Mouse (Mus musculus) liver, postnatal 0 days (tissue): ENCODE data around the gene Eid2. TPM values are rescaled to one million over a fixed set of nuclear protein-coding genes. Genes with fewer than 3 reads are reported as not detected.

Experiments
- ATAC-seq: fragments of 200-750 bp; cut with Nextera tagmentation; 2 replicates; pipeline ENCODE4 v1.8.0; 2017; ENCODE audit warnings: mild to moderate bottlenecking, moderate library complexity
- DNase-seq: peaks from one replicate; pipeline ENCODE4 v3.0.0-alpha.2; 2016
- H3K27ac ChIP-seq: fragments of 300-500 bp; sonication (generic); 2 replicates; pipeline ENCODE4 v1.5.1; 2014; ENCODE audit warnings: antibody characterized with exemption, moderate library complexity, mild to moderate bottlenecking, low read depth
- H3K27me3 ChIP-seq: fragments of 300-500 bp; sonication (generic); 2 replicates; pipeline ENCODE4 v1.6.1; 2014; ENCODE audit warnings: low read length, control low read depth, mixed read lengths; ENCODE audit not compliant: insufficient read depth
- H3K36me3 ChIP-seq: fragments of 300-500 bp; sonication (generic); replicated peaks from 2 replicates; pipeline ENCODE4 v1.6.1; 2014; ENCODE audit warnings: mild to moderate bottlenecking, control low read depth, low read length, moderate library complexity, mixed read lengths; ENCODE audit not compliant: insufficient read depth
- H3K4me1 ChIP-seq: fragments of 300-500 bp; sonication (generic); 2 replicates; pipeline ENCODE4 v1.6.1; 2014; ENCODE audit warnings: antibody characterized with exemption, mild to moderate bottlenecking, control low read depth; ENCODE audit not compliant: insufficient read depth
- H3K4me2 ChIP-seq: fragments of 300-500 bp; sonication (generic); 2 replicates; pipeline ENCODE4 v1.6.1; 2014; ENCODE audit warnings: low read depth, mild to moderate bottlenecking, low read length, moderate library complexity, mixed read lengths
- H3K4me3 ChIP-seq: fragments of 300-500 bp; sonication (generic); 2 replicates; pipeline ENCODE4 v1.5.1; 2014; ENCODE audit warnings: low read depth, low read length
- H3K9ac ChIP-seq: fragments of 300-500 bp; sonication (generic); replicated peaks from 2 replicates; pipeline ENCODE4 v1.6.1; 2014; ENCODE audit warnings: mild to moderate bottlenecking, moderate library complexity
- H3K9me3 ChIP-seq: fragments of 300-500 bp; sonication (generic); 2 replicates; pipeline ENCODE4 v1.6.1; 2016; ENCODE audit warnings: mild to moderate bottlenecking, control low read depth, low read length, mixed read lengths
- CTCF ChIP-seq: sonication (generic); IDR thresholded peaks from 2 replicates; pipeline ENCODE4 v1.5.1; 2016; ENCODE audit warnings: antibody characterized with exemption, low read depth
- EP300 ChIP-seq: IDR thresholded peaks from 2 replicates; pipeline ENCODE4 v1.6.1; 2016; ENCODE audit warnings: antibody characterized with exemption, low read depth, mild to moderate bottlenecking
- WGBS: fragments of 180-500 bp; shearing (Covaris S2); extraction: QIAGEN DNeasy Blood & Tissue Kit; methylation state at CpG from one replicate; pipeline ENCODE4 v1.1.7; 2014; ENCODE audit not compliant: insufficient replicate concordance; 5-methylcytosine and 5-hydroxymethylcytosine counted together
- polyA plus RNA-seq: library from polyadenylated mRNA; unstranded; fragments of >200 nt; fragmentation: Nextera tagmentation; extraction: Ambion mirVana; gene quantifications from 2 replicates; pipeline ENCODE4 v1.2.1, GENCODE M21; 2015

Gene Eid2
- polyA plus RNA-seq, 1 experiment from 2014 or later, result 1.4 TPM

GRCm38 (mm10) chr7:28301616-28302433, 34.1 kb downstream of the Eid2 start, which contains the start of gene Dll3:
TSS of gene Dll3 (minus strand) at chr7:28302238.
- Histone ChIP-seq H3K36me3 (peaks cover 16% of the 10 kb centered on the region), H3K27ac (no peak within 1 kb of the TSS), H3K9ac (no peak within 1 kb of the TSS), H3K27me3 (peaks cover 50% of the 10 kb centered on the region), H3K4me3 (peak within 1 kb of the TSS; percentile 19; the same call in 1 of the 2 replicates), H3K4me1 (peaks cover 2% of the 10 kb centered on the region), H3K9me3 (no peaks in the 10 kb centered on the region), H3K4me2 (peak within 1 kb of the TSS; percentile 62)
- 3% methylated on average over 30 of the region's 30 CpGs for WGBS
- DNase-seq, result peak; percentile 72
- ATAC-seq, result peak; percentile 44; the same call in 1 of the 2 replicates
- TF ChIP-seq CTCF (peak; percentile 73), EP300 (no peak)

DNA sequence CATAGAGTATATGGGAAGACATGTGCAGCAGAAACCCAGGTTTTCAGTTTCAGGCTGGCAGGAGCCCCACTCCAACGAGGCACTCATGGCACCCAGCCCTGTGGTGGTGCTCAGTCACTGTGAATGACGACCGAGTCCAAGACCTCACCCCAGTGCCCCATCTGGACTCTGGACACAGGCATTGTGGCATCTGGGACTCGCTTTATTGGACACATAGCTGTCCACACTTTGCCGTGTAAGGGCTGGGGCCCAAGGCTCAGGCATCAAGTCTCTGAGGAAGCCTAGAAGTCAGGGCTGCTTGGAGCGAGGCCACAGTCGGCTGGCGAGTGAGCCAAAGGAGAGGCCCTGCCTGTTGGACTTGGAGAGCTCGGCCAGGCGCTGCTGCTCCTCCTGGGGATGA, 38.0 kb downstream of the Eid2 start:
- Histone ChIP-seq H3K9me3 (no peaks in the 10 kb centered on the region), H3K27ac (no peak overlapping the region), H3K9ac (no peak overlapping the region), H3K4me3 (no peak overlapping the region), H3K27me3 (peaks cover 21% of the 10 kb centered on the region), H3K4me1 (peaks cover 2% of the 10 kb centered on the region), H3K4me2 (no peak overlapping the region), H3K36me3 (peaks cover 43% of the 10 kb centered on the region)
- TF ChIP-seq CTCF (no peak), EP300 (no peak)
- no peak for DNase-seq
- ATAC-seq, result no peak
- WGBS, result 86% methylated on average over 10 of the region's 10 CpGs

GRCm38 (mm10) chr7:28306216-28306615, 38.5 kb downstream of the Eid2 start:
- no peak for DNase-seq
- WGBS, result 86% methylated on average over 8 of the region's 8 CpGs
- no peaks in the 10 kb centered on the region for H3K9me3 ChIP-seq
- H3K27me3 ChIP-seq, result peaks cover 15% of the 10 kb centered on the region
- no peak overlapping the region for H3K4me2 ChIP-seq
- no peak for ATAC-seq
- no peak overlapping the region for H3K4me3 ChIP-seq
- TF ChIP-seq EP300 (no peak), CTCF (no peak)
- H3K4me1 ChIP-seq, result peaks cover 6% of the 10 kb centered on the region
- H3K9ac ChIP-seq, result no peak overlapping the region
- peaks cover 43% of the 10 kb centered on the region for H3K36me3 ChIP-seq
- H3K27ac ChIP-seq, result no peak overlapping the region

DNA sequence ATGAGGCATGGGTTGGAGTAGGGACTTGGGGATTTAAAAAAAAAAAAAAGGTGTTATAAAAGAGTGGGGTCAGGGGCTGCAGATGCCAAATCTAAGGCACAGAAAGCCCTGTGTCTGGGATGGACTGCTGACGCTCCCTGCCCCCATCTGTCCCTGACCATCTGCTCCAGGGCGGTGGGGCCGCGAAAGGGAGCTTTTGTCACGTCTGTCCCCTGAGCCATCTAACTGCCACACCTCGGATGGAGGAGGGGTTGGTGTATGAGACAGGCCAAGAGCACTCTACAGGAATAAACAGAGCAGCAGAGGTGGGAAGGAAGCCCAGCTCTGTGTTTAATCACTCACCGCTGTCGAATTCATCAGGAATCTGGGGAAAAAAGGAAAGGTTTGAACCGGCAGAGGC, 42.1 kb downstream of the Eid2 start:
- no peak overlapping the region for H3K4me2 ChIP-seq
- peaks cover 15% of the 10 kb centered on the region for H3K4me1 ChIP-seq
- H3K27me3 ChIP-seq, result no peaks in the 10 kb centered on the region
- DNase-seq (no peak), ATAC-seq (no peak)
- no peak overlapping the region for H3K27ac ChIP-seq
- no peaks in the 10 kb centered on the region for H3K9me3 ChIP-seq
- no peak for TF ChIP-seq EP300
- no peak for TF ChIP-seq CTCF
- 77% methylated on average over 9 of the region's 9 CpGs for WGBS
- H3K4me3 ChIP-seq, result no peak overlapping the region
- H3K36me3 ChIP-seq, result peaks cover 47% of the 10 kb centered on the region
- no peak overlapping the region for H3K9ac ChIP-seq

- peak overlapping the region; percentile 73 for H3K27ac ChIP-seq
- H3K9ac ChIP-seq, result peak overlapping the region; percentile 92
- peak overlapping the region; percentile 91 for H3K4me2 ChIP-seq
- H3K36me3 ChIP-seq, result peaks cover 52% of the 10 kb centered on the region
- ATAC-seq, result peak; percentile 66
- H3K9me3 ChIP-seq, result no peaks in the 10 kb centered on the region
- H3K27me3 ChIP-seq, result no peaks in the 10 kb centered on the region
- WGBS, result 2% methylated on average over 35 of the region's 35 CpGs
- DNase-seq, result no peak
- H3K4me1 ChIP-seq, result peaks cover 15% of the 10 kb centered on the region
- TF ChIP-seq EP300 (no peak), CTCF (no peak)
- peak overlapping the region; percentile 93 for H3K4me3 ChIP-seq
Measured at GRCm38 (mm10) chr7:28311151-28311925, 43.7 kb downstream of the Eid2 start.

- under 1% methylated on average over 37 of the region's 45 CpGs for WGBS
- DNase-seq (peak; percentile 97), ATAC-seq (peak; percentile 98)
- H3K4me3 ChIP-seq, result peak within 1 kb of the TSS; percentile 93
- H3K27me3 ChIP-seq, result no peaks in the 10 kb centered on the region
- H3K4me1 ChIP-seq, result peaks cover 15% of the 10 kb centered on the region
- peak within 1 kb of the TSS; percentile 92 for H3K9ac ChIP-seq
- peak within 1 kb of the TSS; percentile 73 for H3K27ac ChIP-seq
- peak within 1 kb of the TSS; percentile 91 for H3K4me2 ChIP-seq
- H3K9me3 ChIP-seq, result no peaks in the 10 kb centered on the region
- TF ChIP-seq CTCF, result peak; percentile 20; the same call in 1 of the 2 replicates
- TF ChIP-seq EP300, result 0 out of 2 replicates have a peak, but pooled peaks have one; percentile 18
- H3K36me3 ChIP-seq, result peaks cover 52% of the 10 kb centered on the region
Measured at GRCm38 (mm10) chr7:28311926-28312543, 44.4 kb downstream of the Eid2 start, which contains the start of gene Timm50. TSS of gene Timm50 (minus strand) at chr7:28312072.
